Mouse (Mus musculus) neural tube, embryonic 10.5 days (tissue): ENCODE results near the gene Bicdl1.

Experiments used
- DNase-seq: peaks from one replicate; pipeline ENCODE4 v3.0.0-alpha.2; 2017; ENCODE audit warnings: low spot score; ENCODE audit errors: extremely low spot score

Bicdl1 gene

GRCm38 (mm10) chr5:115629672-115630071, 101.7 kb downstream of the Bicdl1 start:
- no peak for DNase-seq

GRCm38 (mm10) chr5:115628083-115628482, 103.3 kb downstream of the Bicdl1 start:
- DNase-seq: no peak

- no peak for DNase-seq
Observed at GRCm38 (mm10) chr5:115626237-115626886, 105.1 kb downstream of the Bicdl1 start.

- no peak for DNase-seq
Observed at GRCm38 (mm10) chr5:115623694-115624440, 107.6 kb downstream of the Bicdl1 start.

- no peak for DNase-seq
Observed at GRCm38 (mm10) chr5:115622686-115623085, 108.7 kb downstream of the Bicdl1 start.

GRCm38 (mm10) chr5:115619690-115620089, 111.7 kb downstream of the Bicdl1 start:
- DNase-seq: no peak

- DNase-seq: peak; percentile 49
Observed at GRCm38 (mm10) chr5:115614948-115615347, 116.5 kb downstream of the Bicdl1 start.

GRCm38 (mm10) chr5:115613332-115613731, 118.1 kb downstream of the Bicdl1 start:
- DNase-seq: no peak

- no peak for DNase-seq
Observed at GRCm38 (mm10) chr5:115611566-115611965, 119.9 kb downstream of the Bicdl1 start.

- DNase-seq: no peak
Observed at GRCm38 (mm10) chr5:115603561-115603960, 127.9 kb downstream of the Bicdl1 start.
